Mouse (Mus musculus) hematopoietic stem cell, adult 5-6 weeks (primary cell): ENCODE measurements around the gene Tbc1d8b. TPM values are rescaled to one million over a fixed set of nuclear protein-coding genes. Genes with fewer than 3 reads are reported as not detected.
"Not testable (repeated sequence)": the region's sequence is repeated elsewhere in the genome, so short reads cannot be mapped to it uniquely, and the experiment has no call there.

Experiments
- ATAC-seq, 2 experiments: fragments of 125-278 bp in 1 of 2; replicated peaks in 1 of 2; 2 replicates each; pipeline ENCODE4 v1.8.0; 2016 to 2017; ENCODE audit warnings: inconsistent platforms in 2 of 2, mild to moderate bottlenecking in 2 of 2, moderate number of reproducible peaks in 2 of 2, low read depth in 1 of 2, moderate TSS enrichment in 1 of 2; ENCODE audit not compliant: low FRiP score in 2 of 2, poor library complexity in 2 of 2, severe bottlenecking in 2 of 2, insufficient read depth in 1 of 2, low TSS enrichment in 1 of 2
- total RNA-seq: library from RNA; stranded (forward); fragments of 172-1452, 232-1000 nt; gene quantifications from 2 replicates; pipeline ENCODE4 v1.2.3, GENCODE M21; 2017

The Tbc1d8b gene
- total RNA-seq: 11.2 and 12.9 TPM in 2 replicates

- peak; percentile 98 to 99 for ATAC-seq
Measured at GRCm38 (mm10) chrX:139684775-139685695, at the start of gene Tbc1d8b. Gene Tbc1d8b (plus strand): TSS chrX:139684996.

DNA sequence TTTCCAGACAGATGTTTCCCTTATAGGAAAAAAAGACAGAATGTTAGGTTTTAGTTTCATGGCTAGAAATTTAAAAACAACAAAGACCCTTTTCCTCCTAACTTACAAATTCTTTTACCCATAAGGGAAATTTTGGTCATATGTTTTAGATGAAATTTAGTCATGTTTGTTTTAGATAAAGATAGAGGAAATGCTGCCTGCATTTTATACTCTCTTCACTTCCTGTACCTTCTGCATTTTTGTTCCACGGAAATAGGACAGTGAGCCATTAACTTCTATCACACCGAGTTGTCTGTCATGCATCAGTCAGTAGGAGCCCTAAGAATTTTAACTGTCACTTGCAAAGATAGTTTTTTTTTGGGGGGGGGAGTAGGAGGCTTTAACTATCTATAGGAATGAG lies 45.1 kb upstream of the Tbc1d8b start:
- ATAC-seq: no peak

DNA sequence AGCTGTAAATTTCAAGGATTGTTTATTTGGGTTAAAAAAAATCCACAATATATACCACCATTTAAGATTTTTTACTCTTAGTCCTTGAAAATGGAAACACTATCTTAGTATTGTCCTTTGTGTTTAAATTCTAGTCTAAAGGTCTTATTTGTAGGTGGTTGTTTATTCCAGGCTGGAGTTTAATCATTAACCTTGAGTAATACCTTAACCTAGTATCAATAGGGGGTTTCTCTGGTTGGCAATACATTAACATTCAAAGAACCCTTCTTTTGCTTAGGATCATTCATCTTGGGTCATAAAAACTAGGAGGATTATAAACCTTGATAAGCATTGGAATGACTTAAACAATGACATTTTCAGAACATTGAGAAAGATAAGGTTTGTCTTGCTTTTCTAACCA lies 44.4 kb upstream of the Tbc1d8b start:
- no peak for ATAC-seq

DNA sequence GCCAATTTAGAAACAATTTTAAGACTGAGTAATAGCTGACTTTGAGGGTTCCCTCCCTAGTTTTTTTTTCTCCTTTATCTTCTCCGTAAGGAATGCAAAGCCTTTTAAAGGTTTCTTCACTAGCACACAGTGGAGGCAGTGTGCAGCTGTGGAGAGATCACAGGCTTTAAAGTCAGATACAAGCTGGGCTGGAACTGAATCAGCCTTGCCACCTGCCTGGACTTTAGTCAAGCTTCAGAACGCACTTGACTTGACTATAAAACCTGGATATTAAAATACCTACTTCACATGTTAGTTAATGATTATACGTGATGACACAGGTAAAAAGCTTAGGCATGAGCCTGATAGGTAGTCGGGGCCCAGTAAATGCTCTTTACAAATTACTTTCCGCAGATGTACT lies 32.6 kb upstream of the Tbc1d8b start:
- ATAC-seq: no peak

DNA sequence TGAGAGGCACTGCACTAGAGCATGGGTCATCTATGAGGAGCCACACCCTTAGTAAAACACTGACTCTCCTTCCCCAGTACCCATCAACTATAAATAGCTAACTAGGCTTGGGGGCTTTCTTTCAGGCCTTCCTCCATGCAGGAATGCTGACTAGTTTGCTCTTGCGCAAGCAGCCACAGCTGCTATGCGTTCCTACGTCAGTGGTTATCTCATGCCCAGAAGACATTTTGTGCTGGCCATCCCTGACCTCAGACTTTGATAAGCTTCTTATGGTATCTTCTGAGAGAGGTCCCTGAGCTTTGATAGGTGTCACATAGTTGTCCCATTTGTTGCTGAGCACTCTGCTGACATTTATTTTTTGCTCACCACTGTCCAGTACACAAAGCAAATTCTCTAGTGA lies 31.5 kb upstream of the Tbc1d8b start:
- ATAC-seq: no peak

DNA sequence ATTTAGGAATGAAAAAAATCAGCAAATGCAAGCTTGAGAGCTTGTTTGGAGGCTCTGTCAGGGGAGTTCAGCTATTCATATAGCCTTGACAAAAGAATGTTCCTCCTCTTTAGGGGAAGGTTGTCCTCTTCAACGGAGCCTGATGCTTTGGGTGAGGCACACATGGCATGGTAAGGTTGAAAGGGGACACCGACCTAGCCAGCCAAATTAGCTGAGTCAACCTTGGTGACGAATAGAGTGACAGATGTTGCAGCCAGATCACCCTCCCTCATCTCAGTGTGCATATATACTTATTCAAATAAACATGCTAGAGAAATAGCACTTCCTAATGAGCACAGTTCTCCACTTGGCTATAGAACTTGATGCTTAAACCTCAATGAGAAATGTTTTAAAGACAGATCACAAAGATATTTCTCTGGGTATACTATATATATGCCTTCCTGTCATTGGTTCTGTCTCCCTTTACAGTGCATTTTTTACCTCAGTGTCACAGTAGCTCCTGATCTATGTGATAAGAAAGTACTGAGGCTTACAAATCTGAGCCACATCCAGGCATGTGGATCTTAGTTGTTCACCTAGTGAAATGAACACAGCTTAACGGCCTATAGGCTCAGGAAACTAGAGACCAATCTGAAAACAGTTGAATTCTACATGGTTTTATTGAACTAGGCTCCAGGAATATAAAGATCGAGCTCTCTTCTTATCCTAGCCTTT lies 30.3 kb upstream of the Tbc1d8b start:
- no peak for ATAC-seq

- no peak for ATAC-seq
Measured at GRCm38 (mm10) chrX:139662111-139662510, 22.7 kb upstream of the Tbc1d8b start.

GRCm38 (mm10) chrX:139665829-139666228 lies 19.0 kb upstream of the Tbc1d8b start:
- no peak for ATAC-seq

DNA sequence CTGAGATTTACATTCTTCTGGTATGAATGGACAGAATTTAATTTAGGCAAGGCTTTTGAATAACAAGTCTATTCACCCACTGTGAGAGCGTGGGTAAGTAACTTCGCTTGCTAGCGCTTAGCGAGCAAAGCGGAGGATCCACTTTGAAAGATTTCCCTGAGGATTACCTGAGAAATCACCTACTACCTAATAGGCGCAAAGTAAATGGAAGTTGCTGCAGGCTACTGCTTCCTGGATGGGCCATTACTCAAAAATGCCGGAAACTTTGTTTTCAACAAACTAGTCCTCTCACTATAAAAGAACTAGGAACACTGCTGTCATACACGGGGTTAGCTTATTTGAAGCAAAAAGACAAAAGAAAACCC lies 404 bp upstream of the Tbc1d8b start:
- peak; percentile 19 to 34; a peak in 3 of 4 replicates for ATAC-seq

DNA sequence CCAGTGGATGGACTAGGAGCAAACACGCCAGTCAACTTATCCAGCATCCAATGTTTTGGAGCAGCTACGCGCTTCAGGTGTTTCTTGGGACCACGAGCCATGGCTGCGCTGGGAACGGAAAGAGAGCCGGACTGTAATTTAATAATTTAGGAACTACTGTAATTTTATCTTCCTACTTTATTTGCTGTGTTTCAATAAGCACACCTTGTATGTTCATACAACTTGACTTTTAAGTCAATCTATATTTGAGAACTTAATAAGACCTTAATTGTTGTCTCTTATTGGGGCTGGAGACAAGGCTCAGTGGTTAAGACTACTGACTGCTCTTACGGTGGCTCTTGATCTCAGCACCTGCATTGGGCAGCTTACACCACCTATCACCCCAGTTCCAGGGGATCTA lies 29.6 kb downstream of the Tbc1d8b start, which contains the start of gene Gm15013:
TSS of gene Gm15013 (minus strand) at position 101 of the 400 bp plus-strand sequence.
- ATAC-seq: no peak

GRCm38 (mm10) chrX:139722350-139722749 lies 37.6 kb downstream of the Tbc1d8b start:
- no peak for ATAC-seq

- ATAC-seq: no peak
Measured at GRCm38 (mm10) chrX:139730541-139730940, 45.7 kb downstream of the Tbc1d8b start.

DNA sequence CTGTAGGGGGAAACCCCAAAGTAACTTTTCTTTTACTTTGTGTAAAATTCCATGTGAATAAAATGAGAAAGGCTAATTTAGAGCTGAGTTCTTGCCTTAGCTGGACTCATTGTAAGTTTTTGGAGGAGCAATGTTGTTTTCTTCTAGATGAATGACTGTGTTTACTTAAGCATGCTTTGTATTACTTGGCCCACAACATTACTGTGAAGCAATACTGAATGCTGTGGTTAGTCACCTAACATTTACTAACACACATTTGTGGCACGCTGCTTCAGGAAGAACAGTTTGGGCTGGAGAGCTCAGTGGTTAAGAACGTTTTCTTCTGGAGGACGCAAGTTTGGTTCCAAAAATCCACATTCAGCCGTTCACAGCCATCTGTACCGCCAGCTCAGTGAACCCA lies 52.3 kb downstream of the Tbc1d8b start:
- ATAC-seq: no peak

GRCm38 (mm10) chrX:139751855-139752254 lies 67.1 kb downstream of the Tbc1d8b start:
- ATAC-seq: no peak

DNA sequence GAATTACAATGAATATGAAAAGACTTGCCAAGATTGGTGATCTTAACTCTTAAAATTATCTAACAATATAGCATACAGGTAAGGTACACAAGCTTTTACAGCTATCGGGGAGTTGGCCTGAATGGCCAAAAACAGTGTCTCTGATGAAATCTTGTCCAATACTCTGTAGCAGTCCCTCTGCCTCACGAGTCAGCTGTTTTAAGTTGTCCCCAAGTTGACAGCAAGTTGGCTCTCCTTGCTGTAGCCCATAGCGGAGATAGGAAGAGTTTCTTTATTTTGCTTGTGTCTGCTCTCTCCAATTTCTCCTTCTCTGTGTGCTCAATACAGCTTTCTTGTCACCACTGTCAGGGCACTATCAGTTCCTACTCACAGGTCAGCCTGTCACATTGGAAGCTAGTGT lies 73.8 kb downstream of the Tbc1d8b start:
- not testable (repeated sequence) for ATAC-seq

- ATAC-seq: no peak; a peak in 1 of 4 replicates
Measured at GRCm38 (mm10) chrX:139762546-139762945, 77.8 kb downstream of the Tbc1d8b start.

- ATAC-seq: no peak
Measured at GRCm38 (mm10) chrX:139769975-139770637, 85.3 kb downstream of the Tbc1d8b start.
